Mouse (Mus musculus) neural tube, embryonic 12.5 days (tissue): Measurements from ENCODE around the gene AI661453. TPM values are rescaled to one million over a fixed set of nuclear protein-coding genes. Genes with fewer than 3 reads are reported as not detected.

ENCODE experiments used
- ATAC-seq: fragments of 200-750 bp; cut with Nextera tagmentation; 2 replicates; pipeline ENCODE4 v1.8.0; 2017; ENCODE audit warnings: low read depth, mild to moderate bottlenecking, moderate TSS enrichment, moderate library complexity; ENCODE audit not compliant: low FRiP score
- H3K27ac ChIP-seq: fragments of 300-500 bp; sonication (generic); 2 replicates; pipeline ENCODE4 v1.5.1; 2016
- H3K27me3 ChIP-seq: fragments of 300-500 bp; sonication (generic); replicated peaks from 2 replicates; pipeline ENCODE4 v1.6.1; 2016; ENCODE audit warnings: mild to moderate bottlenecking
- H3K36me3 ChIP-seq: fragments of 300-500 bp; sonication (generic); 2 replicates; pipeline ENCODE4 v1.6.1; 2016; ENCODE audit warnings: mild to moderate bottlenecking
- H3K4me1 ChIP-seq: fragments of 300-500 bp; sonication (generic); 2 replicates; pipeline ENCODE4 v1.6.1; 2016
- H3K4me2 ChIP-seq: fragments of 300-500 bp; sonication (generic); replicated peaks from 2 replicates; pipeline ENCODE4 v1.6.1; 2016; ENCODE audit warnings: mild to moderate bottlenecking
- H3K4me3 ChIP-seq: fragments of 300-500 bp; sonication (generic); 2 replicates; pipeline ENCODE4 v1.5.1; 2016
- H3K9ac ChIP-seq: fragments of 300-500 bp; sonication (generic); 2 replicates; pipeline ENCODE4 v1.6.1; 2016; ENCODE audit warnings: mild to moderate bottlenecking
- H3K9me3 ChIP-seq: fragments of 300-500 bp; sonication (generic); 2 replicates; pipeline ENCODE4 v1.6.1; 2016; ENCODE audit warnings: mild to moderate bottlenecking
- WGBS: fragments of 180-500 bp; shearing (Covaris S2); methylation state at CpG from one replicate; pipeline ENCODE4 v1.1.7; 2016; 5-methylcytosine and 5-hydroxymethylcytosine counted together
- polyA plus RNA-seq: library from polyadenylated mRNA; unstranded; fragments of >200 nt; fragmentation: Nextera tagmentation; extraction: Ambion mirVana; gene quantifications from 2 replicates; pipeline ENCODE4 v1.2.1, GENCODE M21; 2016

The AI661453 gene
- polyA plus RNA-seq, 1 experiment from 2014 or later = 0.14 TPM

DNA sequence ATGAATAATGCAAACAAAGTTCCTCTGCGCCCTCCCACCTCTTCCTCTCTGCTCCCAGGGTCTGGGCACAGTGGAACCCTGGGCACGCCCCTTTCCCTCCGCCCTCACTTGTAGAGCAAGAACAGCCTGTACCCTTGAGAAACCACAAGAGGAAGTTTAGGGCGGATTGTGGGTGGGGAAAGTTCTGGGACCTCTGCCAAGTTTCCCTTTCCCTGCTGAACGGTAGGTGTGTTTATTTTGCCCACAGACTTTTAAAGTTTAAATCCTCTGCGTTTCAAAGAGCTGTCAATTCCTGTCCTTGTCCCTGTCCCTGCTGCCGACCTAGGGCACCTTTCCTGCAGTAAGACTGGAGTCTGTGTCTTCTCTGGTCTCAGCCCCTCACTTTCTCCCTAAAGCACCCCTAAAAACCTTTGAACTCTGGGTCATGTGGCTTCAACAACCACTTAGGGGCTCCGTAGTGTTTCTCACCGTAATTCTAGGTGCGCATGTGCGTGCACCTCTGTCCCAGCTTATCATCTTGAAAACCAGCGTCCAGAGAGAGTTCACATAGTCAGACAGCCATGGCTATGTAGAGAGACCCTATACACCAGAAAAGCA, 71.7 kb downstream of the AI661453 start:
- Histone ChIP-seq H3K9me3 (no peaks in the 10 kb centered on the region), H3K4me1 (peaks cover 16% of the 10 kb centered on the region; the same call in 1 of the 2 replicates), H3K27me3 (no peaks in the 10 kb centered on the region), H3K36me3 (no peaks in the 10 kb centered on the region), H3K9ac (0 out of 2 replicates have a peak overlapping the region, but pooled peaks have one; percentile 13), H3K4me2 (no peak overlapping the region; the same call in 1 of the 2 replicates), H3K27ac (no peak overlapping the region), H3K4me3 (no peak overlapping the region)
- ATAC-seq = no peak
- WGBS = 54% methylated on average over 12 of the region's 12 CpGs

DNA sequence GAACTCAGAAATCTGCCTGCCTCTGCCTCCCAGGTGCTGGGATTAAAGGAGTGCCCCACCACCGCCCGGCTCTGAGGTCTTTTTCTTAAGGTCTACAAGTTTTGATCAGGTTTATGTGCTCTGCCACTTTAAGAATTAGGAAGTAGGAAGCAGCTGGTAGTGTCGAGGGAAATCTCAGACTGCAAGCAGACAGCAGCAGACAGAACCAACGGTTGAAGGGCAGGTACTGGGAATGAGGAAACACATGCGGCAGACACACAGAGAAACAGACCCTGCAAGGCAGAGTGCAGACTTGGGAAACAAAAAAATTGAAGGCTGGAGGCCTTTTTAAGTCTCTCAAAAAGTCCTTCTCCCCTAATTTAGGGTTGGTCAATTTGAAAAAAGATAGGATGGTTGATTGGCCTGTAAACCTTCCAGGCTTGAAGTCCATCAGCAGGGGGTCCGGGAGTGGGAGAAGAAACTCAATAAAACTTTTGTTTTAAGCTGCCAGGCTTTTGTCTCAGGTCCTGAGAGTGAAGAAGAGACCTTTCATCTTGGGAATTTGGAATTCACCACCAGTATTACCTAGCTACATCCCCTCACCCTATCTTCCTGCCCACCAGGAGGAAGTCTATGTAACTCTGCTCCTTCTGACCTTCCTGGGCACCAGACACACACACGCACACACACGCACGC, 72.8 kb downstream of the AI661453 start:
- ATAC-seq = no peak
- H3K36me3 ChIP-seq = no peaks in the 10 kb centered on the region
- H3K4me3 ChIP-seq = no peak overlapping the region
- WGBS = 29% methylated on average over 9 of the region's 9 CpGs
- H3K27me3 ChIP-seq = no peaks in the 10 kb centered on the region
- no peaks in the 10 kb centered on the region for H3K9me3 ChIP-seq
- peaks cover 16% of the 10 kb centered on the region; the same call in 1 of the 2 replicates for H3K4me1 ChIP-seq
- no peak overlapping the region for H3K4me2 ChIP-seq
- H3K27ac ChIP-seq = no peak overlapping the region
- H3K9ac ChIP-seq = no peak overlapping the region

DNA sequence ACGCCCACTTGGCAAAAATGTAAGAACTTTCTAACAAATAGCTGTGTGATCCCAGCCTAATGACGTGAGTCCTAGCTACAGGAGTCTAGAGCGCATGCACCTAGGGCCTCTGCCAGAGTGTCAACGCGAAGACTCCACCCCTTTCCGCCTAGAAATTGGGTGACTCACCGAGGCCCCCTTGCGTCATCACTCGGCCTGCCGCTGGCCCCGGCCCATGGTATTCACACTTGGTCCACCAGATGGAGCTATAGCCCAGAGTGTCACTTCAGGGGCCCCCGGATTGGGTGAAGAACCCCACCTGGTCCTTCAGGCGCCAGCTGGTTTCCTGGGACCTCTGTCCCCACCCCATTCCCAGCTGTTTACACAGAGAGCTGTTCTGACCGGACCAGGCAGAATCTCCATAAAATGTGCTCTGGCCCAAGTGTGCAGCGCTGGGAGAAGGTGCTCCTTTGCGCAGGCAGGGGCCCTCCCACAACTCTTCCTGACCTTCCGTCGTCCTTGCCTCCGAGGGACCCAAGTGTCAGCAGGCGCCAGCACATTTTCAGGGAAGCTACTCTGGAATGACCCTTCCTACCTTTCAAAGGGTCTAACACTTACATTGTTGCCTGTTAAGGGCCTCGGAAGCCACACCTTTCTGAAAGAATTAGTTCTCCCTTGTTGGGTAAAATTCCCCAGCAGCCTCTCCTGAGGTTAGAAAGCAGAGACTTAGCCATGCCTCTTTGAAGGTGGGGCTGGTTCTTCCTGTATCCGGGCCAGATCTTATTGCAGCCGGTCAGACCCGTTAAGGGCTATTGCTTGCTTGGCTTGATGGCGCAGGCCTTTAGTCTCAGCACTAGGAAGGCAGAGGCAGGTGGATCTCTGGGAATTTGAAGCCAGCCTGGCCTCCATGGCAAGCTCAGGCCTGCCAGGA, 75.0 kb downstream of the AI661453 start:
- Histone ChIP-seq H3K4me3 (no peak overlapping the region; the same call in 1 of the 2 replicates), H3K36me3 (no peaks in the 10 kb centered on the region), H3K27me3 (no peaks in the 10 kb centered on the region), H3K4me1 (0 out of 2 replicates have a peak, but pooled peaks cover 5% of the 10 kb centered on the region), H3K27ac (no peak overlapping the region), H3K9me3 (no peaks in the 10 kb centered on the region), H3K4me2 (peak overlapping the region; percentile 42), H3K9ac (no peak overlapping the region)
- peak; percentile 88 for ATAC-seq
- WGBS = 16% methylated on average over 25 of the region's 25 CpGs

DNA sequence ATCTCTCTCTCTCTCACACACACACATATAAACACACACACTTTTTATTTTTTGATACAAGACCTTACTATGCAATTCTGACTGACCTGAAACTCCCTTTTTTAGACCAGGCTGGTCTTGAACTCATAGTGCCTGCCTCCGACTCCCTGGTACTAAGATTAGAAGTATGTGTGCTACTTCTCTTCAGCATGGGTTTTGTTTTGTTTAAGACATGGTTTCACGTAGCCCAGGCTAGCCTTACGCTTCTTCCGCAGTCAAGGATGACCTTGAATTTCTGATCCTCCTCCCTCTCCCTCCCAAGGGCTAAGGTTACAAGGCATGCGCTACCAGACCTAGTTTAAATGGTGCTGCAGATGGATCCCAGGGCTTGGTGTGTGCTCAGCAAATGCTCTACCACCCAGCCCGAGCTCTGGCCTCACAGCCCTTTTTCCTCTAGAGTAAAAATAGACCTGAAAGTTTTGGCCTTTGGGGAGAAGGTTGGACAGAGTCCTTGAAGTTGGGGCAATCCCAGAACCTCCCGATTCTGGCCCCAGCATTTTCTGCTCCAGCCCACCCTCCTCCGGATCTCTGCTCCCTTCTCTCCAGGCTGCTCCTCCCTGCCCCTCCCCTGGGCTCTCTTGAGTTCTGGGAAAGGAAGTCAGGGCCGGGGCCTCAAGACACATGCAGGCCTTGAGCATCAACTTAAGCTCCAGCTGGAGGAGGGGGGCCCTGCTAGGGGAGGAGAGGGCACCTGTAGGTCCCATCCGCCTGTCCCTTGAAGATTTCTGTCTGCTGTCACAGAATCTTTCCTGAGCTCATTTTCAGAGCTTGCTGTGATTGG, 76.8 kb downstream of the AI661453 start:
- no peak overlapping the region for H3K27ac ChIP-seq
- ATAC-seq = no peak
- no peaks in the 10 kb centered on the region for H3K9me3 ChIP-seq
- no peaks in the 10 kb centered on the region for H3K27me3 ChIP-seq
- H3K4me3 ChIP-seq = no peak overlapping the region
- WGBS = 77% methylated on average over 10 of the region's 10 CpGs
- H3K4me2 ChIP-seq = no peak overlapping the region
- no peak overlapping the region for H3K9ac ChIP-seq
- no peaks in the 10 kb centered on the region for H3K36me3 ChIP-seq
- 0 out of 2 replicates have a peak, but pooled peaks cover 5% of the 10 kb centered on the region for H3K4me1 ChIP-seq

DNA sequence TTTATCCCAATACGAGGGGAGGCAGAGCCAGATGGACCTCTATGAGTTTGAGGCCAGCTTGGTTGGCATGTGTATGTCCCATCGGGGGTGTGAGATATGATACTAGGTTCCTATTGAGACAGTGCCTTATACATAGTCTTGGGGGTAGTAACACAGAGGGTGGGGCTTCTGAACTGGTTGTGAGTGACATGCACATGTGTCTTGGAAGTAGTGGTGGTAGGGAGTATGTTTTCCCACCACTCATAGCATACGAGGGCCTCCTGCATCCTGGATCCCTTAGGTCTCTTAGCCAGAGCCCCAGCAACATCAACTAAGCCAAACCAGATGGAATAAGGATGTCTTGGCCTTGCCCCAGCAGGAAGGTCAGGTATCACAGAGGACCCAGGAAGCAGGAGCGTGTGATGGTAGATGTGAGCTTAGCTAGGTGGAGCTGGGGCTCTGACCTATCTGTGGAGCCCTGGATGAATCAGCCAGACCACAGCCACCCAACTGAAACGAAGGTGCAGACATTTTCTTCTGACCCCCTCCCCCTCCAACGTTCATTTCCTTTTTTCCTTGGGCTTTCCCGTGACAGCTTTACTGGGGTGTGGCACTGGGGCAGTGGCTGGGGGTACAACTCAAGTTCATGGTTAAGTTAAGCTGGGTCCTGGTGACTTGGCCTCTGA, 78.9 kb downstream of the AI661453 start:
- no peak overlapping the region for H3K9ac ChIP-seq
- H3K4me1 ChIP-seq = 0 out of 2 replicates have a peak, but pooled peaks cover 5% of the 10 kb centered on the region
- no peaks in the 10 kb centered on the region for H3K36me3 ChIP-seq
- H3K27ac ChIP-seq = no peak overlapping the region
- H3K4me2 ChIP-seq = no peak overlapping the region
- no peaks in the 10 kb centered on the region for H3K9me3 ChIP-seq
- H3K27me3 ChIP-seq = no peaks in the 10 kb centered on the region
- no peak overlapping the region for H3K4me3 ChIP-seq
- no peak for ATAC-seq
- 85% methylated on average over 7 of the region's 7 CpGs for WGBS

DNA sequence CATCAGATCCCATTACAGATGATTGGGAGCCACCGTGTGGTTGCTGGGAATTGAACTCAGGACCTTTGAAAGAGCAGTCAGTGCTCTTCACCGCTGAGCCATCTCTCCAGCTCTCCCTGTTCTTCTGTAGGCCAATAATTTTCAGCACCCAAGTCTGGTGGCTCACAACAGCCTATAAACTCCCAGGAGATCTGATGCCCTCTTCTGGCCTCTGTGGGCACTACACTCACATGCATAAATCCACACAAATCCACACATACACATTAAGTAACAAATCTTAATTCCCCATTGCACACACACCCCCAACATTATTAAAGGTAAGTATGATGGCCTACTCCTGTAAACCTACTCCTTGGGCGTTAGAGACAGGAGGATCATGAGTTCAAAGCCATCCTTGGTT, 79.8 kb downstream of the AI661453 start:
- no peak for ATAC-seq
- H3K9me3 ChIP-seq = no peaks in the 10 kb centered on the region
- no peak overlapping the region for H3K4me2 ChIP-seq

DNA sequence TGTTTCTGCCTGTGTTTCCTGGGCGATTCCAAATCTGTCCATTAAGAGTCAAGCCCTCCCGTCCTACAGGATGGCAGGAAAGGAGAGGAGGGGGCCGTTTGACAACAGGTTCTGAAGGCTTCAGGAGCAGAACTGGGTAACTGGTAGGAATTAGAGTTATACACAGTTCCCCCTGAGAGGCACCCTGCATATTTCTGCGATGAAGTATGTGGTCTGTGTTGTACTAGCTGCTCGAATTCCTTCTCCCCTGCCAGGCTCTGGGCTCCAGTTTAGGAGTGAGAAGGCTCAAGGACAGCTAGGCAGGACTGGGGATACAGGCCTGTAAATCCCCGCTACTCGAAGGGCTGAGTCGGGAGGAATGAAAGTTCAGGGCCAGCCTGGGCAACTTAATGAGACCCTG, 81.8 kb downstream of the AI661453 start:
- no peak for ATAC-seq
- no peaks in the 10 kb centered on the region for H3K27me3 ChIP-seq
- no peak overlapping the region for H3K9ac ChIP-seq
- H3K9me3 ChIP-seq = no peaks in the 10 kb centered on the region
- WGBS = 48% methylated on average over 8 of the region's 8 CpGs
- no peak overlapping the region for H3K4me3 ChIP-seq
- no peak overlapping the region for H3K27ac ChIP-seq
- no peaks in the 10 kb centered on the region for H3K36me3 ChIP-seq
- peaks cover 18% of the 10 kb centered on the region for H3K4me1 ChIP-seq
- H3K4me2 ChIP-seq = no peak overlapping the region

More for the DNA sequence above, 79.8 kb downstream of the AI661453 start:
- Histone ChIP-seq H3K27me3 (no peaks in the 10 kb centered on the region), H3K9ac (no peak overlapping the region), H3K4me3 (no peak overlapping the region), H3K36me3 (no peaks in the 10 kb centered on the region), H3K27ac (no peak overlapping the region), H3K4me1 (peaks cover 3% of the 10 kb centered on the region; the same call in 1 of the 2 replicates)
- 94% methylated on average over 3 of the region's 3 CpGs for WGBS

Other genes starting within 250 kb of the AI661453 start
- gene Mrps10, start 67.7 kb upstream of the AI661453 start, polyA plus RNA-seq = 75.3 and 78.5 TPM in 2 replicates
- gene Guca1b, start 51.2 kb upstream of the AI661453 start, polyA plus RNA-seq = 0.75 and 0.85 TPM in 2 replicates
- 0.95 and 1.1 TPM in 2 replicates for gene Guca1a, start 36.0 kb upstream of the AI661453 start, polyA plus RNA-seq
- 0.37 and 0.68 TPM in 2 replicates for gene 1700001C19Rik, start 761 bp downstream of the AI661453 start, polyA plus RNA-seq
- gene Taf8, start 65.7 kb downstream of the AI661453 start, polyA plus RNA-seq = 28.7 and 30.3 TPM in 2 replicates
- gene Ccnd3, start 68.4 kb downstream of the AI661453 start, polyA plus RNA-seq = 146 and 152 TPM in 2 replicates
- 32.5 and 35.9 TPM in 2 replicates for gene Bysl, start 174.9 kb downstream of the AI661453 start, polyA plus RNA-seq
- gene Med20, start 175.0 kb downstream of the AI661453 start, polyA plus RNA-seq = 39.7 and 41.6 TPM in 2 replicates
- gene Gm20517, start 175.0 kb downstream of the AI661453 start, polyA plus RNA-seq = 2.0 and 2.4 TPM in 2 replicates
- 10.4 and 12.5 TPM in 2 replicates for gene Usp49, start 194.1 kb downstream of the AI661453 start, polyA plus RNA-seq